In the genomic region with DNA sequence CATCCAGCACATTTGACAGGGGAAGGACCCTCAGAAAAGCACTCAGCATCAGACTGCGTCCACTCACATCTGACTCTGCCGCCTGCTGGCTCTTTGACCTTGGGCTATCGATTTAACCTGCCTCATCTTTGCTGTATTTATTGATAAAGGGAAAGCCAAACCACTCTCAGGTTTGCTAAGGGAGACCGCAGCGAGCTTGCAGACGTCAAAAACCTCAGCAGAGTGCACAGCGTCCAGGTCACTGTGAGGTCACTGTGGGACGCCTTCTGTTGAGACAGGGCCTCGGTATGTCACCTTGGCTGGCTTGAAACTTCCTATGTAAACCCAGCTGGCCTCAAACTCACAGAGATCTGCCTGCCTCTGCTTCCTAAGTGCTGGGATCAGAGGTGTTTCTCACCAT, we compare ENCODE assay signal across 24 mouse cellular contexts. TPM values are rescaled to one million over a fixed set of nuclear protein-coding genes. Genes with fewer than 3 reads are reported as not detected.
"Had no signal": no experiment of that assay in that cellular context is flagged by ENCODE, and none has a peak within 500 bp of the region (broad histone marks: within the 10 kb centered on the region; RNA-seq: fewer than 3 reads in every experiment).

No protein-coding gene starts in this region.

- H3K9me3 ChIP-seq: liver, embryonic 15.5 days; midbrain, embryonic 10.5 days; midbrain, embryonic 13.5 days; neural tube, embryonic 13.5 days; neural tube, embryonic 15.5 days had no signal

- H3K4me2 ChIP-seq: liver, embryonic 15.5 days; lung, embryonic 14.5 days; midbrain, embryonic 13.5 days; neural tube, embryonic 13.5 days; neural tube, embryonic 15.5 days had no signal

- DNase-seq: lung, adult 18-20 months; lung, embryonic 14.5 days; lung, postnatal 10 days; lung, postnatal 4 days; retina, postnatal 1 day; right cerebral cortex, adult 18-20 months; right cerebral cortex, postnatal 25 days; right cerebral cortex, postnatal 4 days; spleen, adult 18-20 months; thymus, adult 18-20 months; thymus, postnatal 14 days; thymus, postnatal 36 days had no signal

- H3K27ac ChIP-seq: liver, embryonic 15.5 days; midbrain, embryonic 10.5 days; midbrain, embryonic 13.5 days; neural tube, embryonic 13.5 days; neural tube, embryonic 15.5 days had no signal

- H3K27me3 ChIP-seq: liver, embryonic 15.5 days; midbrain, embryonic 13.5 days; neural tube, embryonic 13.5 days; neural tube, embryonic 15.5 days had no signal

- H3K4me1 ChIP-seq: midbrain, embryonic 10.5 days; midbrain, embryonic 13.5 days; neural tube, embryonic 13.5 days; neural tube, embryonic 15.5 days had no signal

- ATAC-seq: midbrain, embryonic 13.5 days; midbrain, embryonic 16.5 days had no signal

- H3K36me3 ChIP-seq: liver, embryonic 15.5 days; midbrain, embryonic 10.5 days; midbrain, embryonic 13.5 days; neural tube, embryonic 13.5 days; neural tube, embryonic 15.5 days had no signal

- H3K4me3 ChIP-seq: liver, embryonic 15.5 days; midbrain, embryonic 10.5 days; midbrain, embryonic 13.5 days; myocyte; neural tube, embryonic 13.5 days; neural tube, embryonic 15.5 days had no signal

- H3K9ac ChIP-seq: liver, embryonic 15.5 days; lung, embryonic 14.5 days; midbrain, embryonic 13.5 days; neural tube, embryonic 13.5 days; neural tube, embryonic 15.5 days had no signal

RNA-seq across cellular contexts. Expression of a gene that starts 30.5 kb away (rescaled TPM):
- total RNA-seq: megakaryocyte, adult 5-6 weeks had no signal

RNA-seq across cellular contexts. Expression of a gene that starts 59.0 kb away (rescaled TPM):
- total RNA-seq: megakaryocyte, adult 5-6 weeks; megakaryocyte-erythroid progenitor cell, adult 5-6 weeks had no signal
- polyA plus RNA-seq: liver, embryonic 15.5 days; lung, embryonic 14.5 days; midbrain, embryonic 10.5 days; myocyte; neural tube, embryonic 11.5 days; small intestine, adult 2 months; stomach, embryonic 16.5 days had no signal
